Mouse (Mus musculus) Patski (cell line): ENCODE data around the gene Ilk. TPM values are rescaled to one million over a fixed set of nuclear protein-coding genes. Genes with fewer than 3 reads are reported as not detected.
A peak's percentile ranks its signal among the peaks of the same experiment; 100 is the strongest.

Experiments used
- ATAC-seq: fragments of 100-300 bp; one replicate; pipeline ENCODE4 v1.8.0; 2021
- CTCF ChIA-PET: fragments of 350-600 bp; sonication (Branson Sonifier 250); formaldehyde crosslinking; loops from one replicate; lab custom pipeline; 2022; ENCODE audit warnings: inconsistent platforms; lab: Charles Lee
- POLR2A ChIA-PET: fragments of 350-600 bp; sonication (Branson Sonifier 250); formaldehyde crosslinking; loops from one replicate; lab custom pipeline; 2022; ENCODE audit warnings: antibody characterized with exemption, inconsistent platforms; lab: Charles Lee
- DNase-seq: peaks from one replicate; pipeline ENCODE4 v3.0.0-alpha.2; 2011; ENCODE audit warnings: low read depth, low spot score
- H3K27me3 ChIP-seq: fragments of 371-371 bp; one replicate; pipeline ENCODE4 v1.5.1; 2021
- CTCF ChIP-seq: fragments of 100-300 bp; IDR thresholded peaks from one replicate; pipeline ENCODE4 v1.5.1; 2021
- in situ Hi-C: fragments of 300-500 bp; cut with MboI; formaldehyde crosslinking; loops from 3 replicates; pipeline ENCODE4 v1.11.1; 2018; ENCODE audit warnings: low pct_unique_long_range_greater_than_20kb, mixed read lengths
- polyA plus RNA-seq: library from polyadenylated mRNA; unstranded; gene quantifications from one replicate; pipeline ENCODE4 v1.2.3, GENCODE M21; 2021

Gene Ilk
- polyA plus RNA-seq, 1 experiment from 2014 or later = 218 TPM

GRCm38 (mm10) chr7:105761813-105762484 lies 25.6 kb downstream of the Ilk start:
- peaks cover 38% of the 10 kb centered on the region for H3K27me3 ChIP-seq
- ChIA-PET CTCF (interaction anchor here (1.5 kb wide), 1 partner anchor 11 kb away, joined by 3 read pairs; the partner anchor contains the start of gene Tpp1), POLR2A (no interaction called here)
- DNase-seq (no peak), ATAC-seq (peak; percentile 47)
- TF ChIP-seq CTCF = no peak
- in situ Hi-C loops = no loop called here

DNA sequence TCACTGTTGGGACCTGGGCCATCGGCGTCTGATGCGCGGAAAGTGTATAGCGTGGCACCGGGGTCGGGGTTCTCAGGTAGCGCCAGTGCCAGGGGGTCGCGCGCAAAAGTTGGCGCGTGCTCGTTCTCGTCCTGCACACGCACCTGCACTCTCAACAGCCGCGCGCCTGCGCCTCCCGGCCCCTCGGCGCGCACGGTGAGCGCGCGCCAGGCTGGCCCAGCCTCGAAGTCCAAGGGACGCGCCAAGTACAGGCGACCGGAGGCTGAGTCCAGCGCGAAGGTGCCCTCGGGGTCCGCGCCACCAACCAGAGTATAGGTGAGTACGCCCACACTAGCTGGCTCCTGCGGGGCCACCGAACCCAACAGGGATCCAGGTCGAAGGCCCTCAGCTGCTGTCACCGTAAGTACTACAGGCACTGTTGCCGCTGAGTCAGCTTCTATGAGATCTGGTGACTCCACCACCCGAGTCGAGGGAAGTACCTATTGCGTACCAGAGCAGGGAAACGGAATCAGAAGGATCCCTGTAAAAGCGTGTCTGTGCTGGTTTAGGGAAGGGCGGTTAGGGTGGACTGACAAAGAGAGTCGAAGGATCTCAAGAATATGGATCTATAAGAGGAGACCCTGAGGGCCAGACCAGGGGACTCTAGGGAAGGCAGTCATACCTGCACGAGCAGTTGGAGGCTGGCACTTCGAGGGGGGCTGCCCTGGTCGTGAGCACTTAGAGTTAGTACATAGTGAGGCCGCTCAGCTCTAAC lies 26.3 kb downstream of the Ilk start:
- no peak for DNase-seq
- POLR2A ChIA-PET = no interaction called here
- in situ Hi-C loops = no loop called here
- H3K27me3 ChIP-seq = peaks cover 34% of the 10 kb centered on the region
- ATAC-seq = no peak
- CTCF ChIA-PET = no interaction called here
- no peak for TF ChIP-seq CTCF

GRCm38 (mm10) chr7:105764331-105764730 lies 27.9 kb downstream of the Ilk start:
- ChIA-PET POLR2A (no interaction called here), CTCF (no interaction called here)
- DNase-seq (no peak), ATAC-seq (no peak)
- no peak for TF ChIP-seq CTCF
- in situ Hi-C loops = no loop called here
- peaks cover 18% of the 10 kb centered on the region for H3K27me3 ChIP-seq

- ATAC-seq = no peak
- in situ Hi-C loops = no loop called here
- no peak for DNase-seq
- POLR2A ChIA-PET = no interaction called here
- TF ChIP-seq CTCF = no peak
- H3K27me3 ChIP-seq = peaks cover 4% of the 10 kb centered on the region
- CTCF ChIA-PET = no interaction called here
Measured at GRCm38 (mm10) chr7:105767729-105768165, 31.4 kb downstream of the Ilk start.

DNA sequence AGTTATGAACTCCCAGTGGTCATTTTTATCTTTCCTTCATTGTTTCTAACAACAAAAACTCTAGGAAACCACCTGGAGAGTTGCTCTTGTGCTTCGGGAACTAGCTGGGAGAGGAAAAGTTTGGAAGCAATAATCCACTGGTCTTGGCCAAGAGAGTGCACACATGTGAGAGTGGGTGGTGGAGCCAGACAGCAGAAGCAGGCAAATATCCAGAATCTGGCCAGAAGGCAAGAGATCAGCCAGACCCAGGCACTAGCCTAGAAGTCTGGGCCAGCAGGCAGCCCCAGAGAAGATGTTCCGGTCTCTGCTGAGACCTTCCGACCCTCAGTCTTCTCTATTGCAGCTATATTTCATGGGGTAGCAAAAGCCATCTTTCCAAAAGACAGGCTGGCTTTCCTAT lies 33.6 kb downstream of the Ilk start:
- in situ Hi-C loops = no loop called here
- no peak for TF ChIP-seq CTCF
- peaks cover 2% of the 10 kb centered on the region for H3K27me3 ChIP-seq
- CTCF ChIA-PET = no interaction called here
- POLR2A ChIA-PET = no interaction called here
- ATAC-seq (no peak), DNase-seq (no peak)

DNA sequence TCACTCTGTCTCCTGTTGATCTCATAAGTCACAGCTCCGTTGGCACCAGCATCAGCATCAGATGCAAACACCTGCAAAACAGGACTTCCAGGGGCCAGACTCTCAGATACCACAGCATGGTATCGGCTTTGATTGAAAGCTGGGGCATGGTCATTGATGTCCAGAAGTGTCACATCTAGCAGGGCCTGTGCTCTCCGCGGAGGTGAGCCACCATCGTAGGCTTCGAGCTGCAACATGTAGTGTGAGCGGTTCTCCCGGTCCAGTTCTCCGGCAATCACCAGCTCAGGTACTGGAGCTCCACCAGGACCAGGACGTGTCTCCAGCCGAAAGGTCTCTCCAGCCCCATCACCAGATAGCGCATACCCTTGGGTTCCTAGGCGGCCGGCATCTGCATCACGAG lies 35.9 kb downstream of the Ilk start:
- no peaks in the 10 kb centered on the region for H3K27me3 ChIP-seq
- CTCF ChIA-PET = no interaction called here
- DNase-seq (no peak), ATAC-seq (no peak)
- in situ Hi-C loops = no loop called here
- no peak for TF ChIP-seq CTCF
- POLR2A ChIA-PET = no interaction called here

DNA sequence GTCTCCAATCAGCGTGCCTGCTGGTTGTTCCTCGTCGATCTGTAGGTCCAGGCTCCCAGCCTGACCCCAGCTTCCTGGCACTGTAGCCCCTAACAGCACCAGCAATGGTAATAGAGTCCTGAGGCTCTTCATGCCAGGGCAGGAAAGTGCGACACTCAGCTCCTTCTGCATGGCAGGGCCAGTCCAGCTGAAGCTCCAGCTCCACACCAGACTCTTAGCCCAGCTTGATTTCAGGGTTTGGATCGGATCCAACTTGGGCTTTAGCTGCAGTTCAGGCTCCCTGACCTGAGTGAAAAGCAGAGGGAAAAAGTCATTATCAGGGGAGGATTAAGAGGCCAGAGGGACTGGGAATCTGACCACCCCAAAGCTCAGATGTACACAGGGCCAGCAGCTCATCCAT lies 36.6 kb downstream of the Ilk start:
- H3K27me3 ChIP-seq = no peaks in the 10 kb centered on the region
- ChIA-PET CTCF (interaction anchor here (0.8 kb wide), 1 partner anchor 22 kb away, joined by 3 read pairs; no protein-coding TSS in a partner anchor), POLR2A (no interaction called here)
- DNase-seq = no peak
- no peak for ATAC-seq
- in situ Hi-C loops = no loop called here
- no peak for TF ChIP-seq CTCF

DNA sequence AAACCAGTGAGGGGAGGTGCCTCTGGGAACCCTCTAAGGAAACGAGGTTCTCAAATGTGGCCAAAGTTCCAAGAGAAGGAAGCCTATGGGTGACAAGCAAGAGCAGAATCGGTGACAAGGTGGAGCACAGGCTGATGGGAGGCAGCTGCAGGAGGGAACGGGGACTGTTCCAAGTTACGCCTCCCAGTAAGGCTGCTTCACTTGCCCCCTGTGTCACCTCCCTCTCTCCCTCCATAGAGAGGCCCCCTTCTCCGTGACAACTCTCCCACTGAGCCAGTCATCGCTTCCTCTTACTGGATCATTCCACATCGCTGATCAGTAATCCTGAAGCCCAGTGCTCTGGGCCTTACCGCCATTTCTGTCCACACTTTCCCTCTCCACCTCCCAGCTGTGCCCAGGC lies 38.3 kb downstream of the Ilk start:
- ChIA-PET CTCF (interaction anchor here (1.7 kb wide), 1 partner anchor 17 kb away, joined by 3 read pairs; no protein-coding TSS in a partner anchor), POLR2A (no interaction called here)
- H3K27me3 ChIP-seq = no peaks in the 10 kb centered on the region
- in situ Hi-C loops = no loop called here
- ATAC-seq (no peak), DNase-seq (no peak)
- TF ChIP-seq CTCF = no peak

GRCm38 (mm10) chr7:105776026-105776425 lies 39.6 kb downstream of the Ilk start:
- TF ChIP-seq CTCF = no peak
- in situ Hi-C loops = no loop called here
- no peaks in the 10 kb centered on the region for H3K27me3 ChIP-seq
- CTCF ChIA-PET = interaction anchor here (1.7 kb wide), 1 partner anchor 15 kb away, joined by 3 read pairs; no protein-coding TSS in a partner anchor
- DNase-seq (no peak), ATAC-seq (no peak)
- POLR2A ChIA-PET = no interaction called here

DNA sequence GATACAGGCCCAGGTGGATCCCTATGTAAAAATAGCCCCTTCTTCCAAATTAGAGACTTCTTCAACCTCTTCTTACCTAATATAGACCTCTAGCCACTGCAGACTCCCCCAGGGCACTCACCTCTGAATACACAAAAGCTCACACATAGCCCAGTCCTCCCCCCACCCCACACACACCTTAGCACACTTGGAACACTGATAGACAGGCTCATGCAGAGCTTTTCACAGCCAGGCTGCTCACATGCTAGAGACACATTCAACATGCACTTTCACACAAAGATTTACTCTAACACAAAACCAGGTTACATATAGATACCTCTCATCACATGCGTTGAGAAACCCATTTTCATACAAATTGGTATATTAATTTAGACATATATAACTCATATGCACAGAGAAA lies 40.9 kb downstream of the Ilk start:
- no peak for ATAC-seq
- TF ChIP-seq CTCF = no peak
- POLR2A ChIA-PET = no interaction called here
- in situ Hi-C loops = no loop called here
- DNase-seq = no peak
- no peaks in the 10 kb centered on the region for H3K27me3 ChIP-seq
- CTCF ChIA-PET = no interaction called here
